Mouse (Mus musculus): ENCODE measurements at regions not wholly inside any gene's neighbourhood (a gene's known extent, or its start where the extent isn't known, plus 50 kb on each side); places are given as distances from the start of the nearest gene placed in this dataset.
"Not testable (repeated sequence)": the region's sequence is repeated elsewhere in the genome, so short reads cannot be mapped to it uniquely, and the experiment has no call there.

DNA sequence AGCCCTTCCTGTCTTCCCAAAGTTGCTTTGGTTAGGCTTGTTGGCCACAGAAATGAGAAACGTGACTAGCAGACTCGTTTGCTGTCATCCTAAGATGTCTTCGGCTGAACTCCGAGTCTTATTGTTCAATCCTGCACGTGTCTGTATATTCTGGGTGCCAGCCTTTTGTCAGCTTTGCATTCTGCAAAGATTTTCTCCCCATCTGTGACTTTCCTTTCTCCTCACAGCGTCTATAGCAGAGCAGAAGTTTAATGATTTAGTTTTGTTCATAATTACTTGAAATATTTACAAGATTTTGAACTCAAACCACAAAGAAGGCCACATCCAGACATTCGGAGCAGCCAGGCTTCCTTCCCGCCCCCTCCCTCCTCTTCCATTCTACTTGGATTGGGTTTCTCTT is 152.5 kb downstream of the Kif26a start:
- DNase-seq (ENCODE audit: low read depth, low spot score), result no peak

GRCm38 (mm10) chr12:112299089-112299488 is 153.1 kb downstream of the Kif26a start:
- no peak for DNase-seq (ENCODE audit: low read depth, low spot score)

DNA sequence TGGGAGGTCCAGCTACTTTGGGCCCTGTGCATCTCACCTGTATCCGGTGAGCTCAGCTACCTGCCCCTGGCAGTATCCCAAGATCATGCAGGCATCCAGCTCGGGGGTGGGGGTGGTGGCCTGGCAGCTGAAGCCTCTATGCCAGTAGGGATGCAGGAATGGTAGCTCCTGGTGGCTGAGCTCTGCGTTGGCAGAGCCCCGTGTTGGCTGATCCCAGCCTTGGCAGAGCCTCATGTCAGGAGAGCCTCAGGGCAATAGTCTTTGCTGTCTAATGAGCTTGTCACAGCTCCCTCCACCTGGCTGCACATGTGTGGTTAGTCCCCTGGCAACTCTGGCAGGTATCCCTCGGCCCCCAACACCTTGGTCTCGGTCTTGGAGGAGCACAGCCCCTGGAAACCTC is 153.6 kb downstream of the Kif26a start:
- DNase-seq (ENCODE audit: low read depth, low spot score), result no peak

DNA sequence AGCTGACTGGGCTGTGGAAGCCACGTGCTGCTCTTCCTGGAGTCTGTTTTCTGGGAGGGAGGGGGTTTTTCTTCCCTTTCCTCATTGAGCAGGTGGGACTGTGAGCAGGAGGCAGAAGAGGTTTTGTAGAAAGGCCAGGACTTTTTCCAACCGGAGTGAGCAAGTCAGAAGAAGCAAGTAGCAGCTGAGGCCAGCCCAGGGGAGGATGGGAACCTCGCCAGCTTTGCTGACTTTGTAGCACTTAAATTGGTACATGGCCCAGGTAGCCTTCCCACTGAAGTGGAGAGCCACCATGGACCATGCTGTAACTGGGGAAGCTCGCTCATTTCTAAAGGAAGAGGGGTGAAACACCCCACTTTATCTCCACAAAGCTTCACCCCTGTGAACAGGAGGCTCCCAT is 154.1 kb downstream of the Kif26a start:
- no peak for DNase-seq (ENCODE audit: low read depth, low spot score)

DNA sequence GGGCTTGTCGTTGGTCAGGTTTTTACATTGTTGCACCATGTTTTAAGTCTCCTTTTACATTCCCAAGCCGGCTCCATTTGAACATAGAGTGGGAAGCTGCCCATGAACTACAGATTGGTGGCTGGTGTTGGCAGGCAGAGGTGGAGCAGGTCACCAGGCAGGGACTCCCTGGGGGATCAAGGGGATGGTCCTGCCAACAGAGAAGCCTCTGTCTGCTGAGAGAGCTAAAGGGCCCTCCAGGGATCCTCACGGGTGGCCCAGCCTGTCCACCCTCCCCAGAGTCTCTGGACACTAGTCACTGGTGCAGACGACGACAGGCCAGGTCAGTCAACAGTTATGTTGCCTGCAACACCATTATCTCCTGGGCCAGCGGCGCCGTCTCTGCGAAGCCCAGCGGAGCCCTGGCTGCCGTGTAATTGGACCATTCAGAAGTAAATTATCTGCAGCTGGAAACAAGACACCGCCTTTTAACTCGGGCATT is 155.4 kb downstream of the Kif26a start:
- DNase-seq (ENCODE audit: low read depth, low spot score), result no peak

- DNase-seq (ENCODE audit: low read depth, low spot score), result no peak
These were observed 155.9 kb downstream of the Kif26a start for GRCm38 (mm10) chr12:112301929-112302328.

DNA sequence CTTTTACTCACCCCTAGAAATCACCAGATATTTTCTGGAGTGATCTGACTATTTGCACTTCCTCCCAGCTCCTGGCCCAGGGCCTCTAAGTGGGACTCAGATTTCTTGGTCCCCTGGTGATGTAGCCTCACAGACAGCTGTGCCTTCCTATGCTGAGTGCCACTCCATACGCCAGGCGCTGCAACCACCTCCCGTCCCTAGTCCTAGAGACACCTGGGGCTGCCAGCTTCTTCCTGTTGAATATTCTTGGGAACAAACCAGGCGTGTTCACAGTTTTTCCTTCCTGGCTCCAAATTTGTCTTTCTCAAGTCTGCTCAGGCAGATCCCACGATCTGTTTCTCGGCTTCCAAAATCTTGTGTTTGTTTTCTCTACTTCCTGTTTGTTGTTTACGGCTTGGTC is 160.2 kb downstream of the Kif26a start:
- DNase-seq (ENCODE audit: low read depth, low spot score), result no peak

DNA sequence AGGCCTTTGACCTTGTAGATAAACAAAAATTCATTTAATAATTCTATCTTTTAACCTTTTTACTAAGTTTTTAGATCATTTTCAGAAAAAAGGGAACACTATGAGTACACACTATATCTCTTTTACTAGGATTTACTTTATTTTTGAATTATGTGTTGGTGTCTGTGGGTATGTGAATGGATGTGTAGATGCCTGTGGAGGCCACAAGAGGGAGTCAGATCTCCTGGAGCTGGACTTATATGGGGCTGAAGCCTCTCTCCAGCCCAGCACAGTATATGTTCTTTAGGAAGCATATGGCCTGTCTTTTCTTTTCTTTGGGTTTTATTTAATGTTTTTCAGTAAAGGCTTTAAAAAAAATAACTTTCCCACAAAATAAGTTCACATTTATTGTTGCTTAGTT is 162.0 kb downstream of the Kif26a start:
- DNase-seq (ENCODE audit: low read depth, low spot score), result no peak

DNA sequence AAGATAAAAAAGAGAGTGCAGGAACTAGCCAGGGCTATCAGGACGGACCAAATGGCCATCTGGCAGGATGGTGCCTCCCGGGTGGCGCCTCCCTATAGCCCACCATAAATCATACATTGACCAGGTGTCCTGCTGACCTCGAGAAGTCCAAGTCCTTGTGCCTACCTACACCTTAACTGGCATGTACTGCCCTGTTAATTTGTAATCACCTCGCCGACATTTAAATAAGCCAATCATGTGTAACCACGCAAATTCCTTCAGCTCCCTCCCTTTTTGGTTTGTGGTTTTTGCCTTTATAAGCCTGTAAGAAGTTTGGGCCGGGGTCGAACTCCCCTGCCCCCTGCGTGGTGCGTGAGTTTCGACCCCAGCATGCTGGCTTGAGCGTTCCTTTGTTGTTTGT is 163.1 kb downstream of the Kif26a start:
- not testable (repeated sequence) for DNase-seq (ENCODE audit: low read depth, low spot score)

DNA sequence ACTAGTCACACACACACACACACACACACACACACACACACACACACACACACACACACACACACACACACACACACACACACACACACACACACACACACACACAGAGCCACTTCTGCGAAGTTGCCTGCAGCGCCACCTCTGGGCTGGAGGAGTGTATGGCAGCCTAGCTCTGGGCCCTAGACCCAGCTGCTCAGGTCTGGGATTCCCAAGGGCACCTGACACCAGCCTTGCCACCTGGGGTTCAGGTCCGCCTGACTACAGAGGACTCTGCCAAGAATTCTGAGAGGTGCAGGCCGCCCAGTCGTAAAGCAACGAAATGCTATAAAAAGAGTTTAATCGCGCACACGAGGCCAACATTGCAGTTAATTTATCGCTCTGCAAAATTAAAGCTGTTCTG is 163.8 kb downstream of the Kif26a start:
- peak; percentile 23 for DNase-seq (ENCODE audit: low read depth, low spot score)

GRCm38 (mm10) chr12:112310661-112311060 is 164.7 kb downstream of the Kif26a start:
- no peak for DNase-seq (ENCODE audit: low read depth, low spot score)

- peak; percentile 17 for DNase-seq (ENCODE audit: low read depth, low spot score)
These were observed 168.8 kb downstream of the Kif26a start for GRCm38 (mm10) chr12:112314781-112315180.

GRCm38 (mm10) chr12:112317191-112317590 is 171.2 kb downstream of the Kif26a start:
- no peak for DNase-seq (ENCODE audit: low read depth, low spot score)

DNA sequence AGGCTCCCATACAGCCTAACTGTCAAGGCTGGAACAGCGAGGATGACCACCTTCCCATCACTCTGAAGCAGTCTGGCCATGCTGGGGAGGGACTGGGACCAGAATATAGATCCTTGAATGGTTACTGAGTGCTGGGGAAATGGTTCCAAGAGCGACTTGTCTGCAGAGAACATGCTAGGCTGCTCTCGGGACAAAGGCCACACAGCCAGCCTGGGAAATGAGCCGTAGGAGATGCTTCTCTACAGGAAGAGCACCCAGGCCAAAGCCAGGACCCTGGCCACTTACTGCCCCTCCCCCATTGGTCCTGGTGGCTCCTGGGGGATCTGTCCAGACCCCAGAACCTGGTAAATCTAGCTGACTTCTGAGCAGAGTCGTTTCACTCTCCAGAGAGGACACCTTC is 170.8 kb upstream of the A530016L24Rik start:
- no peak for DNase-seq (ENCODE audit: low read depth, low spot score)

GRCm38 (mm10) chr12:112322196-112322595 is 167.1 kb upstream of the A530016L24Rik start:
- DNase-seq (ENCODE audit: low read depth, low spot score), result no peak

- DNase-seq (ENCODE audit: low read depth, low spot score), result no peak
These were observed 161.8 kb upstream of the A530016L24Rik start for GRCm38 (mm10) chr12:112327411-112327810.

- DNase-seq (ENCODE audit: low read depth, low spot score), result peak; percentile 36
These were observed 160.3 kb upstream of the A530016L24Rik start for GRCm38 (mm10) chr12:112328809-112329575.

- no peak for DNase-seq (ENCODE audit: low read depth, low spot score)
These were observed 159.4 kb upstream of the A530016L24Rik start for GRCm38 (mm10) chr12:112329701-112330301.

DNA sequence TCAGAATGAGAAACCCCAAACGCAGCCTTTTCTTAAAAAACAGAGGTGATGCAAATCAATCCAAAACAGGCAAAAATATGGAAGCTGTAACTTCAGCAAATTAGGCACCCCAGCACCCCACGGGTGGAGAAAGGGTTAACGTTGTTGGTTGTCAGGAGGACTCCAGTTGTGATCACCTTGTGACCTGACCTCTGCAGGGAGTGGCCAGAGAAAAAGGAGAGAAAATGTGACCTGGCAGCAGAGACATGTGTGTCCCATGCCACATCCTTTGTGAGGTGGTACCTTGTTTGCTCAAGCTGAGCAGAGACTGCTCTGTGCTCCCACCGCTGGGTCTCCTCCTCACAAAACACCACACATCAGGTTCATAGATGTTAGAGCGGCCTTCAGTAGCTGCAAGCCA is 158.7 kb upstream of the A530016L24Rik start:
- DNase-seq (ENCODE audit: low read depth, low spot score), result no peak

- no peak for DNase-seq (ENCODE audit: low read depth, low spot score)
These were observed 158.2 kb upstream of the A530016L24Rik start for GRCm38 (mm10) chr12:112331061-112331460.

GRCm38 (mm10) chr12:112333125-112334079 is 155.8 kb upstream of the A530016L24Rik start:
- no peak for DNase-seq (ENCODE audit: low read depth, low spot score)
